Comparison of ENCODE assay signal across 7 mouse cellular contexts in the genomic region with DNA sequence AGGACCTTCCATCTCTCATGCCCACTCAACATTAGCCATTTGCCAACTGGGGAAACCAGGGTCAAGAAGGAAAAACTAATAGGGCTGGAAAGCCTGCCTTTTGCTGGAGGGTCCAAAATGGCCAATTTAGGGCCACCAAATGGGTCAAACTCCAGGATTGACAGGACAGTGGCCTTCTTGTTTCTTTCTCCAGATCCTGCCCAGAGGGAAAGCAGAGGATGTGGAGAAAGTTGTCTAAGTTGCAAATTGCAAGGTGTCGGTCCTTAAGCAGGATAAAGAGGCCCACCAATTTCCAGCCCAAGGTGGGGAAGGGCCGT. TPM values are rescaled to one million over a fixed set of nuclear protein-coding genes. Genes with fewer than 3 reads are reported as not detected.
DNase-seq lines count a peak whose midpoint lies in the region; ATAC-seq lines count a peak whose summit lies in the region.

No protein-coding gene starts in this region.

- peak overlapping the region; percentile 94 for H3K27ac ChIP-seq in forebrain, embryonic 13.5 days
- H3K27ac ChIP-seq in limb, embryonic 15.5 days: peak overlapping the region; percentile 79
- H3K27ac ChIP-seq in stomach, embryonic 16.5 days (ENCODE audit: low read length): peak overlapping the region; percentile 83

- no peak for DNase-seq in retina, postnatal 1 day
- DNase-seq in cerebellum, adult 18-20 months: no peak

- H3K9ac ChIP-seq in forebrain, embryonic 13.5 days: peak overlapping the region; percentile 69
- peak overlapping the region; percentile 42 for H3K9ac ChIP-seq in limb, embryonic 15.5 days
- H3K9ac ChIP-seq in stomach, embryonic 16.5 days (ENCODE audit: low read length): peak overlapping the region; percentile 68

- peaks cover 85% of the 10 kb centered on the region for H3K4me1 ChIP-seq in megakaryocyte, embryonic 14.5 days
- peaks cover 72% of the 10 kb centered on the region for H3K4me1 ChIP-seq in forebrain, embryonic 13.5 days
- peaks cover 79% of the 10 kb centered on the region for H3K4me1 ChIP-seq in limb, embryonic 15.5 days
- H3K4me1 ChIP-seq in stomach, embryonic 16.5 days (ENCODE audit: control insufficient read depth, insufficient read depth, low read length): peaks cover 58% of the 10 kb centered on the region

- no peaks in the 10 kb centered on the region for H3K9me3 ChIP-seq in megakaryocyte, embryonic 14.5 days
- H3K9me3 ChIP-seq in forebrain, embryonic 13.5 days (replicated peaks): no peaks in the 10 kb centered on the region
- no peaks in the 10 kb centered on the region for H3K9me3 ChIP-seq in limb, embryonic 15.5 days
- H3K9me3 ChIP-seq in stomach, embryonic 16.5 days (replicated peaks; ENCODE audit: control insufficient read depth, low read length): no peaks in the 10 kb centered on the region

- no peak for ATAC-seq in megakaryocyte, adult 5-6 weeks (ENCODE audit: poor library complexity, severe bottlenecking)
- no peak for ATAC-seq in forebrain, embryonic 13.5 days
- no peak for ATAC-seq in limb, embryonic 15.5 days (ENCODE audit: insufficient number of reproducible peaks, low FRiP score, low TSS enrichment, low read depth)
- no peak for ATAC-seq in stomach, embryonic 16.5 days (ENCODE audit: insufficient read depth, low FRiP score)

- H3K4me3 ChIP-seq in megakaryocyte, embryonic 14.5 days (replicated peaks): peak overlapping the region; percentile 94
- peak overlapping the region; percentile 44 for H3K4me3 ChIP-seq in forebrain, embryonic 13.5 days
- peak overlapping the region; percentile 51 for H3K4me3 ChIP-seq in limb, embryonic 15.5 days
- peak overlapping the region; percentile 56 for H3K4me3 ChIP-seq in stomach, embryonic 16.5 days (replicated peaks; ENCODE audit: low read length)

- WGBS in forebrain, embryonic 13.5 days: 0% methylated on average over 2 of the region's 2 CpGs
- 2% methylated on average over 2 of the region's 2 CpGs for WGBS in limb, embryonic 15.5 days
- WGBS in stomach, embryonic 16.5 days: 11% methylated on average over 2 of the region's 2 CpGs

- no peaks in the 10 kb centered on the region for H3K27me3 ChIP-seq in megakaryocyte, embryonic 14.5 days (replicated peaks)
- no peaks in the 10 kb centered on the region for H3K27me3 ChIP-seq in forebrain, embryonic 13.5 days
- H3K27me3 ChIP-seq in limb, embryonic 15.5 days: no peaks in the 10 kb centered on the region
- H3K27me3 ChIP-seq in stomach, embryonic 16.5 days (ENCODE audit: control insufficient read depth, insufficient read depth, low read length): no peaks in the 10 kb centered on the region

- peak overlapping the region; percentile 68 for H3K4me2 ChIP-seq in forebrain, embryonic 13.5 days
- H3K4me2 ChIP-seq in limb, embryonic 15.5 days: peak overlapping the region; percentile 77
- peak overlapping the region; percentile 86 for H3K4me2 ChIP-seq in stomach, embryonic 16.5 days (ENCODE audit: low read depth, low read length)

- H3K36me3 ChIP-seq in megakaryocyte, embryonic 14.5 days (replicated peaks; ENCODE audit: low read length): peaks cover 79% of the 10 kb centered on the region
- peaks cover 26% of the 10 kb centered on the region for H3K36me3 ChIP-seq in forebrain, embryonic 13.5 days (ENCODE audit: poor library complexity, severe bottlenecking)
- peaks cover 25% of the 10 kb centered on the region for H3K36me3 ChIP-seq in limb, embryonic 15.5 days
- H3K36me3 ChIP-seq in stomach, embryonic 16.5 days (ENCODE audit: control insufficient read depth, insufficient read depth, low read length): 0 out of 2 replicates have a peak, but pooled peaks cover 3% of the 10 kb centered on the region

RNA-seq across cellular contexts. Expression of gene Srebf1, which starts 12.5 kb away (rescaled TPM):
- 138 and 188 TPM in 2 replicates for polyA plus RNA-seq in megakaryocyte, embryonic 14.5 days (2012; ENCODE audit: insufficient read depth, low replicate concordance)
- 27.5 and 37.3 TPM in 2 replicates for total RNA-seq in megakaryocyte, adult 5-6 weeks (2015)
- total RNA-seq in megakaryocyte, adult 5-6 weeks (2017): 27.6 and 43.3 TPM in 2 replicates
- polyA plus RNA-seq in forebrain, embryonic 13.5 days (2015; fragmentation: Nextera tagmentation; extraction: Ambion mirVana): 52.1 and 56.7 TPM in 2 replicates
- 66.5 and 70.3 TPM in 2 replicates for polyA plus RNA-seq in limb, embryonic 15.5 days (2015; fragmentation: Nextera tagmentation; extraction: Ambion mirVana)
- polyA plus RNA-seq in stomach, embryonic 16.5 days (2015; fragmentation: Nextera tagmentation; extraction: Ambion mirVana): 63.4 and 69.8 TPM in 2 replicates

Comparison
In these comparisons a context has a peak if more than half of its experiments do, and no peak if none do; other contexts are left out.
1. H3K4me3 ChIP-seq: peak in every context shown above with its lines; median percentile 94 in megakaryocyte, embryonic 14.5 days; 56 in stomach, embryonic 16.5 days; 51 in limb, embryonic 15.5 days; 44 in forebrain, embryonic 13.5 days.